In genomic region chr3:27766421-27766820, GRCm38 (mm10) we compare ENCODE assay signal across 9 mouse cellular contexts. TPM values are rescaled to one million over a fixed set of nuclear protein-coding genes. Genes with fewer than 3 reads are reported as not detected.
DNase-seq lines count a peak whose midpoint lies in the region; ATAC-seq lines count a peak whose summit lies in the region.
"Had no signal": no experiment of that assay in that cellular context is flagged by ENCODE, and none has a peak within 500 bp of the region (broad histone marks: within the 10 kb centered on the region; RNA-seq: fewer than 3 reads in every experiment).

No protein-coding gene starts in this region.

- H3K36me3 ChIP-seq in lung, embryonic 16.5 days (ENCODE audit: control insufficient read depth, insufficient read depth, low read length) = no peaks in the 10 kb centered on the region

- H3K4me1 ChIP-seq in lung, embryonic 16.5 days (replicated peaks; ENCODE audit: control insufficient read depth, insufficient read depth, low read length) = peaks cover 18% of the 10 kb centered on the region

- intact Hi-C loops in heart, postnatal 25 days (cut with DNase I) = no loop called here

- WGBS in lung, embryonic 16.5 days = 32% methylated on average over 6 of the region's 6 CpGs

- no peak overlapping the region for H3K4me2 ChIP-seq in lung, embryonic 16.5 days (ENCODE audit: low read depth, low read length)

- DNase-seq in heart, adult 11 months = peak; percentile 90
- DNase-seq in heart, postnatal 25 days (ENCODE audit: low spot score) = no peak
- DNase-seq in ovary, postnatal 36 days (ENCODE audit: low spot score) = peak; percentile 17
- no peak for DNase-seq in ovary, postnatal 10 days (ENCODE audit: low spot score)
- no peak for DNase-seq in cerebellum, postnatal 36 days
- no peak for DNase-seq in spleen, postnatal 4 days (ENCODE audit: low spot score in 2 of 2)

- ATAC-seq in lung, embryonic 16.5 days (ENCODE audit: low read depth) = peak; percentile 72
- no peak for ATAC-seq in erythroid progenitor cell, adult 5-6 weeks (replicated peaks; ENCODE audit: low FRiP score, poor library complexity, severe bottlenecking)

- peak overlapping the region; percentile 84 for H3K27ac ChIP-seq in lung, embryonic 16.5 days (ENCODE audit: low read length)

- no peak overlapping the region for H3K4me3 ChIP-seq in lung, embryonic 16.5 days (ENCODE audit: low read length)

- H3K9ac ChIP-seq in lung, embryonic 16.5 days (ENCODE audit: low read length) = no peak overlapping the region

- H3K9me3 ChIP-seq in lung, embryonic 16.5 days (ENCODE audit: control insufficient read depth, low read length) = no peaks in the 10 kb centered on the region

- H3K27me3 ChIP-seq in lung, embryonic 16.5 days (ENCODE audit: control insufficient read depth, insufficient read depth, low read depth, low read length) = no peaks in the 10 kb centered on the region
- H3K27me3 ChIP-seq: CH12.LX had no signal

RNA-seq across cellular contexts. Expression of gene Fndc3b, which starts 55.3 kb away (rescaled TPM):
- total RNA-seq in heart, postnatal 25 days (2021) = 10 to 100 TPM; 58.5 to 69.4 TPM
- 36.3 and 36.9 TPM in 2 replicates for polyA plus RNA-seq in lung, embryonic 16.5 days (2015; fragmentation: Nextera tagmentation; extraction: Ambion mirVana)
- 1.3 and 1.4 TPM in 2 replicates for total RNA-seq in erythroid progenitor cell, adult 5-6 weeks (2015; ENCODE audit: low replicate concordance)
- 1.3 and 1.8 TPM in 2 replicates for total RNA-seq in erythroid progenitor cell, adult 5-6 weeks (2017; ENCODE audit: low replicate concordance)

Comparison
In these comparisons a context has a peak if more than half of its experiments do, and no peak if none do; other contexts are left out.
1. DNase-seq: peak in heart, adult 11 months (single experiment) and ovary, postnatal 36 days (single experiment); none in heart, postnatal 25 days (single experiment), ovary, postnatal 10 days (single experiment), cerebellum, postnatal 36 days (0 of 2) and spleen, postnatal 4 days (0 of 2).
2. RNA of gene Fndc3b, which starts 55.3 kb away (total RNA-seq): 58.5 to 69.4 TPM in heart, postnatal 25 days; 1.3 to 1.8 TPM in erythroid progenitor cell, adult 5-6 weeks; every median in the first group is over 10 times any median in the second.